Mouse (Mus musculus) heart, embryonic 11.5 days (tissue): ENCODE data around the gene Cacng2. TPM values are rescaled to one million over a fixed set of nuclear protein-coding genes. Genes with fewer than 3 reads are reported as not detected.

Source experiments
- ATAC-seq: fragments of 200-750 bp; cut with Nextera tagmentation; replicated peaks from 2 replicates; pipeline ENCODE4 v1.8.0; 2017; ENCODE audit warnings: moderate library complexity; ENCODE audit not compliant: insufficient number of reproducible peaks, low FRiP score, low TSS enrichment
- H3K27ac ChIP-seq: fragments of 300-500 bp; sonication (generic); 2 replicates; pipeline ENCODE4 v1.5.1; 2014; ENCODE audit warnings: mild to moderate bottlenecking, low read depth, low read length
- H3K27me3 ChIP-seq: fragments of 300-500 bp; sonication (generic); 2 replicates; pipeline ENCODE4 v1.6.1; 2014; ENCODE audit warnings: mild to moderate bottlenecking, low read length, mixed read lengths; ENCODE audit not compliant: control insufficient read depth, insufficient read depth
- H3K36me3 ChIP-seq: fragments of 300-500 bp; sonication (generic); 2 replicates; pipeline ENCODE4 v1.6.1; 2014; ENCODE audit warnings: mild to moderate bottlenecking, low read length, moderate library complexity, mixed read lengths; ENCODE audit not compliant: control insufficient read depth, insufficient read depth
- H3K4me1 ChIP-seq: fragments of 300-500 bp; sonication (generic); 2 replicates; pipeline ENCODE4 v1.6.1; 2014; ENCODE audit warnings: low read length; ENCODE audit not compliant: control insufficient read depth, insufficient read depth
- H3K4me2 ChIP-seq: fragments of 300-500 bp; sonication (generic); 2 replicates; pipeline ENCODE4 v1.6.1; 2014; ENCODE audit warnings: mild to moderate bottlenecking, moderate library complexity
- H3K4me3 ChIP-seq: fragments of 300-500 bp; sonication (generic); 2 replicates; pipeline ENCODE4 v1.5.1; 2014; ENCODE audit warnings: low read depth, low read length
- H3K9ac ChIP-seq: fragments of 300-500 bp; sonication (generic); 2 replicates; pipeline ENCODE4 v1.6.1; 2014; ENCODE audit warnings: mild to moderate bottlenecking, low read depth, low read length, moderate library complexity
- H3K9me3 ChIP-seq: fragments of 300-500 bp; sonication (generic); replicated peaks from 2 replicates; pipeline ENCODE4 v1.6.1; 2016; ENCODE audit warnings: low read length; ENCODE audit not compliant: control insufficient read depth
- WGBS: fragments of 180-500 bp; shearing (Covaris S2); extraction: QIAGEN DNeasy Blood & Tissue Kit; methylation state at CpG from one replicate; pipeline ENCODE4 v1.1.7; 2014; ENCODE audit not compliant: insufficient replicate concordance; 5-methylcytosine and 5-hydroxymethylcytosine counted together
- polyA plus RNA-seq: library from polyadenylated mRNA; unstranded; fragments of >200 nt; fragmentation: Nextera tagmentation; extraction: Ambion mirVana; gene quantifications from 2 replicates; pipeline ENCODE4 v1.2.1, GENCODE M21; 2014

Cacng2 gene
- polyA plus RNA-seq, 1 experiment from 2014 or later, result 0.06 TPM

DNA sequence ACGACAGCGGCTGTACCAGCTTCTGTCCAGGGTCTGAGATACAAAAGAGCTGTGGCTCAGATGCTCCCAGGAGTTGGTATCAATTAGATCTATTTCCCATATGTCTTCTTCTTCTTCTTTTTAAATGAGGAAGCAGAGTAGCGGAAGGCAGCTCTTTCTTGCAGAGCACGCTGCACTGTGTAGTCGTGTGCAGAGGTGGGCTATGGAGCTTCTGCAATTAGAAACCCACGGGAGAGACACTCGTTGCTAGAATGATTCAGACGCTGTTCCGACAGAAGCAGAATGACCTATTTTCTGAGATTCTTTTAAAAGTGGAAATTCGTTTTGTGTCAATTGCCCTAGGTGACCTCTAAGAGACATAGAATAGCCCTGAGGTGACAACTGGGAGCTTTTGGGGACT is 69.1 kb downstream of the Cacng2 start:
- no peaks in the 10 kb centered on the region for H3K36me3 ChIP-seq
- H3K4me3 ChIP-seq, result no peak overlapping the region
- ATAC-seq, result no peak
- 84% methylated on average over 10 of the region's 10 CpGs for WGBS
- H3K4me1 ChIP-seq, result no peaks in the 10 kb centered on the region
- no peaks in the 10 kb centered on the region for H3K9me3 ChIP-seq
- H3K27me3 ChIP-seq, result no peaks in the 10 kb centered on the region
- no peak overlapping the region for H3K27ac ChIP-seq
- no peak overlapping the region for H3K4me2 ChIP-seq
- H3K9ac ChIP-seq, result no peak overlapping the region

DNA sequence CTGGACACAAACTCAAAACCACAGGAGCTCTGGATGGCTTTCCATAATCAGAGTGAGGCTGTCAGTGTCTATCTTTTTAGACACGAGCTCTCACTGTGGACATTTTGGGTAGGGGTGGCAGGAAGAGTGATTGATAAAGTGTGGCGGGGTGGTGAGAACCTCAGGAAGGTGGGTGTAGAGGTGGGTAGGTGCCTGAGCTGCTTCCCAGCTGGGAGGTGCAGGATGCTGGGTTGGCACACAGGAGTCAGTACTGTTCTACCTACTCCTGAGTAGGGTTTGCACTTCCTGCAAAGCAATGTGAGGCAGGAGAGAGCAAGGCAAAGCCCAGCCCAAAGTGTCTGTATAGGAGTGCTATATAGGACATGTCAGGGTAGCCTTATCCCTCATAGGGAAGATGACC is 69.9 kb downstream of the Cacng2 start:
- H3K9me3 ChIP-seq, result no peaks in the 10 kb centered on the region
- H3K4me3 ChIP-seq, result no peak overlapping the region
- no peaks in the 10 kb centered on the region for H3K4me1 ChIP-seq
- no peaks in the 10 kb centered on the region for H3K27me3 ChIP-seq
- H3K9ac ChIP-seq, result no peak overlapping the region
- no peak overlapping the region for H3K4me2 ChIP-seq
- H3K36me3 ChIP-seq, result no peaks in the 10 kb centered on the region
- no peak overlapping the region for H3K27ac ChIP-seq
- WGBS, result 76% methylated on average over 2 of the region's 2 CpGs
- ATAC-seq, result no peak

- 62% methylated on average over 7 of the region's 7 CpGs for WGBS
- Histone ChIP-seq H3K4me3 (no peak overlapping the region), H3K27me3 (no peaks in the 10 kb centered on the region), H3K4me1 (no peaks in the 10 kb centered on the region), H3K9me3 (no peaks in the 10 kb centered on the region), H3K36me3 (no peaks in the 10 kb centered on the region), H3K9ac (no peak overlapping the region), H3K27ac (no peak overlapping the region), H3K4me2 (no peak overlapping the region)
- no peak for ATAC-seq
These were observed 74.0 kb downstream of the Cacng2 start for GRCm38 (mm10) chr15:78045842-78046241.

DNA sequence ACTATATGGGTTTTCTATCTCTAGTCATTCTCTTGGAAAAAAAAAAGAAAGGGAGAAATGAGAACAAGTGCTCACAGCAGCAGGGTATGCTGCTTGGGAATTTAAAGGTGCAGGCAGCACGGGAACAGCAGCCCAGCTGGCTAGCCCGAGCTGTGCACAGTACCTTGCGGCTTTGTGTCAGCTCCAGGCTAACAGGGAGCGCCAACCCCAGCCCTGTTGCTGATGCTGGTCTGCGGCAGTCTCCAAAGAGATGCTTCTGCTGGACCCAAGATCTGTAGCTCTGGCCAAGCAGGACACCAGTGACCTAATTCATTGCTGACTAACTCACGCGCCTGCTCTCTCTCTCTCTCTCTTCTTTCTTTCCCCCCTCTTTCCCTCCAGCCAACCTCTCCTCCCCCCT is 74.5 kb downstream of the Cacng2 start:
- H3K9ac ChIP-seq, result no peak overlapping the region
- H3K27me3 ChIP-seq, result no peaks in the 10 kb centered on the region
- H3K9me3 ChIP-seq, result no peaks in the 10 kb centered on the region
- H3K36me3 ChIP-seq, result no peaks in the 10 kb centered on the region
- ATAC-seq, result no peak
- WGBS, result 60% methylated on average over 7 of the region's 7 CpGs
- no peak overlapping the region for H3K4me2 ChIP-seq
- H3K4me1 ChIP-seq, result no peaks in the 10 kb centered on the region
- no peak overlapping the region for H3K4me3 ChIP-seq
- no peak overlapping the region for H3K27ac ChIP-seq

GRCm38 (mm10) chr15:78044826-78045225 is 75.0 kb downstream of the Cacng2 start:
- ATAC-seq, result no peak
- no peak overlapping the region for H3K4me2 ChIP-seq
- no peaks in the 10 kb centered on the region for H3K9me3 ChIP-seq
- WGBS, result 74% methylated on average over 6 of the region's 6 CpGs
- no peak overlapping the region for H3K9ac ChIP-seq
- no peaks in the 10 kb centered on the region for H3K36me3 ChIP-seq
- no peak overlapping the region for H3K27ac ChIP-seq
- H3K4me1 ChIP-seq, result no peaks in the 10 kb centered on the region
- H3K4me3 ChIP-seq, result no peak overlapping the region
- no peaks in the 10 kb centered on the region for H3K27me3 ChIP-seq

- Histone ChIP-seq H3K27ac (no peak overlapping the region), H3K4me2 (no peak overlapping the region), H3K36me3 (no peaks in the 10 kb centered on the region), H3K9me3 (no peaks in the 10 kb centered on the region), H3K27me3 (no peaks in the 10 kb centered on the region), H3K4me1 (no peaks in the 10 kb centered on the region), H3K9ac (no peak overlapping the region), H3K4me3 (no peak overlapping the region)
- no peak for ATAC-seq
- 84% methylated on average over 8 of the region's 8 CpGs for WGBS
These were observed 77.1 kb downstream of the Cacng2 start for GRCm38 (mm10) chr15:78042706-78043105.

- Histone ChIP-seq H3K36me3 (no peaks in the 10 kb centered on the region), H3K9ac (no peak overlapping the region), H3K27me3 (no peaks in the 10 kb centered on the region), H3K4me3 (no peak overlapping the region), H3K27ac (no peak overlapping the region), H3K9me3 (no peaks in the 10 kb centered on the region), H3K4me1 (no peaks in the 10 kb centered on the region), H3K4me2 (no peak overlapping the region)
- 76% methylated on average over 10 of the region's 10 CpGs for WGBS
- no peak for ATAC-seq
These were observed 82.2 kb downstream of the Cacng2 start for GRCm38 (mm10) chr15:78037626-78038025.

DNA sequence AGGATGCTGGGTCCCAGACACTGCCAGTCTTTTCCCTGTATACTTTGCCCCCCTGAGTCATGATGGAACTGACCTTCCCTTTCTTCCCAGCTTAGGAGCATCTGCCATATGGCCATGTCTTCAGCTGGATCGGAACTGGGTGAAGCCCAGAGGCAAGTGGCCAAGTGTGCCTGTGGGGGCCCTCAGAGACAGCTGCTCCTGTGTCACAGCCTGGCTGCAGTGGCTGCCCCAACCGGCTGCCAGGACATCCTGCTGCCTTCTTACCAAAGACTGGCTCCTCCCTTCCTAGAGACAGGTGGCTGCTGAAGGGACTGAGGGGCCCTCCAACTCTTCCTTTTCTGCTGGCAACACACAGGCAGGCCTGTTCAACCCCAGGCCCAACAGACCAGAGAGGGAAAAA is 83.2 kb downstream of the Cacng2 start:
- 56% methylated on average over 2 of the region's 2 CpGs for WGBS

DNA sequence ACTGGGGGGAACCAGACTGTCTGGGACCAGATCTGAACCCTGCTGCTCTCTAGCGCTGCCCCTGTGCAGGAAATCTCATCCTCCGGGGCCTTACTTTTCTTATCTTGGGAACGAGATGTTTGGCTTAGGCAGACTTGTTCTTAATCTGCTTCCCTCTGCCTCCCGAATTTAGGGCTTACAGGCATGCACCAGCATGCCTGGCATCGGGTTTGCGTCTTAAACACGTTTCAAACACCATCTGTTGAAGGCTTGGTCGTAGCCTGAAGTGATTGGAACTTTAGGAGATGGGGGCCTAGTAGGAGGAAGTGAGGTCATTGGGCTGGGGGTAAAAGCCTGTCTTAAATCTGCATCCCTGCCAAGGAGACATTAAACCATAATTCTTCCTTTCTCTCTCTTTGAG is 89.9 kb downstream of the Cacng2 start:
- no peak overlapping the region for H3K9ac ChIP-seq
- no peaks in the 10 kb centered on the region for H3K36me3 ChIP-seq
- no peaks in the 10 kb centered on the region for H3K9me3 ChIP-seq
- 60% methylated on average over 8 of the region's 8 CpGs for whole genome bisulfite sequencing
- no peaks in the 10 kb centered on the region for H3K27me3 ChIP-seq
- ATAC-seq, result no peak
- no peak overlapping the region for H3K4me2 ChIP-seq
- H3K4me1 ChIP-seq, result no peaks in the 10 kb centered on the region
- H3K4me3 ChIP-seq, result no peak overlapping the region
- H3K27ac ChIP-seq, result no peak overlapping the region

More for the DNA sequence above, 83.2 kb downstream of the Cacng2 start:
- Histone ChIP-seq H3K4me3 (no peak overlapping the region), H3K27ac (no peak overlapping the region), H3K4me1 (no peaks in the 10 kb centered on the region), H3K36me3 (no peaks in the 10 kb centered on the region), H3K9me3 (no peaks in the 10 kb centered on the region), H3K4me2 (no peak overlapping the region), H3K9ac (no peak overlapping the region), H3K27me3 (no peaks in the 10 kb centered on the region)
- no peak for ATAC-seq
